Mouse (Mus musculus) heart, postnatal 4 days (tissue): ENCODE measurements around the gene 4930453N24Rik. TPM values are rescaled to one million over a fixed set of nuclear protein-coding genes. Genes with fewer than 3 reads are reported as not detected.

Source experiments
- DNase-seq: peaks from one replicate; pipeline ENCODE4 v3.0.0; 2021
- total RNA-seq, 2 experiments: library from RNA; stranded (reverse); gene quantifications; 2 replicates each; pipeline ENCODE4 v1.2.3; 2021

4930453N24Rik gene
- total RNA-seq, 2 experiments from 2014 or later: 28.4 to 28.6 TPM

GRCm38 (mm10) chr16:64721542-64721941 lies 49.4 kb downstream of the 4930453N24Rik start:
- DNase-seq: no peak

- DNase-seq: no peak
Observed at GRCm38 (mm10) chr16:64719096-64719495, 51.9 kb downstream of the 4930453N24Rik start.

- DNase-seq: no peak
Observed at GRCm38 (mm10) chr16:64717814-64718213, 53.1 kb downstream of the 4930453N24Rik start.

- DNase-seq: peak; percentile 45
Observed at GRCm38 (mm10) chr16:64711816-64712215, 59.1 kb downstream of the 4930453N24Rik start.

Other genes with a start within 250 kb of the 4930453N24Rik start
- not detected for gene Csnka2ip, start 168.8 kb downstream of the 4930453N24Rik start, total RNA-seq
- gene Zfp654, start 80.5 kb upstream of the 4930453N24Rik start, total RNA-seq: 10 to 100 TPM; 10.6 to 10.8 TPM
- 10 to 100 TPM; 61.3 to 63.1 TPM for gene Cggbp1, start 80.8 kb upstream of the 4930453N24Rik start, total RNA-seq